8 mouse cellular contexts compared by ENCODE assay signal in genomic region chr1:39530258-39530943, GRCm38 (mm10). TPM values are rescaled to one million over a fixed set of nuclear protein-coding genes. Genes with fewer than 3 reads are reported as not detected.
A peak's percentile ranks its signal among the peaks of the same experiment; 100 is the strongest.
DNase-seq lines count a peak whose midpoint lies in the region; ATAC-seq and TF ChIP-seq lines count a peak whose summit lies in the region.

No protein-coding gene starts in this region.

- WGBS in heart, embryonic 12.5 days, result 39% methylated on average over 13 of the region's 13 CpGs
- 32% methylated on average over 13 of the region's 13 CpGs for WGBS in heart, postnatal 0 days

- H3K9ac ChIP-seq in heart, embryonic 12.5 days, result no peak overlapping the region
- H3K9ac ChIP-seq in heart, postnatal 0 days (replicated peaks; ENCODE audit: low read depth, low read length), result no peak overlapping the region

- DNase-seq in heart, adult 18-20 months, result peak; percentile 75 to 93
- DNase-seq in adrenal gland, postnatal 25 days, result peak; percentile 64
- DNase-seq in embryo, embryonic 9.5 days (ENCODE audit: extremely low spot score), result peak; percentile 71
- DNase-seq in heart, postnatal 0 days (ENCODE audit: low spot score), result peak; percentile 74
- peak; percentile 68 to 95 for DNase-seq in layer of hippocampus, postnatal 25 days (ENCODE audit: extremely low spot score in 1 of 2, low spot score in 1 of 2)
- peak; percentile 70 to 86 for DNase-seq in spleen, postnatal 10 days (ENCODE audit: low spot score in 2 of 2)

- no peaks in the 10 kb centered on the region for H3K27me3 ChIP-seq in heart, embryonic 12.5 days (replicated peaks)
- H3K27me3 ChIP-seq in heart, postnatal 0 days (ENCODE audit: control insufficient read depth, insufficient read depth, low read length), result no peaks in the 10 kb centered on the region

- no peaks in the 10 kb centered on the region for H3K36me3 ChIP-seq in heart, embryonic 12.5 days
- H3K36me3 ChIP-seq in heart, postnatal 0 days (replicated peaks; ENCODE audit: control insufficient read depth, insufficient read depth, low read length), result no peaks in the 10 kb centered on the region

- H3K9me3 ChIP-seq in heart, embryonic 12.5 days (replicated peaks), result no peaks in the 10 kb centered on the region
- no peaks in the 10 kb centered on the region for H3K9me3 ChIP-seq in heart, postnatal 0 days (replicated peaks; ENCODE audit: control insufficient read depth, low read length)

- no peaks in the 10 kb centered on the region for H3K4me1 ChIP-seq in heart, embryonic 12.5 days (replicated peaks)
- H3K4me1 ChIP-seq in heart, postnatal 0 days (ENCODE audit: control insufficient read depth, insufficient read depth), result peaks cover 3% of the 10 kb centered on the region; the same call in 1 of the 2 replicates

- peak; percentile 88 for TF ChIP-seq CTCF in heart, postnatal 0 days (IDR thresholded peaks at IDR 0.05; ENCODE audit: low read depth)

- H3K4me3 ChIP-seq in heart, embryonic 12.5 days, result no peak overlapping the region
- H3K4me3 ChIP-seq in heart, postnatal 0 days (ENCODE audit: low read depth, low read length), result no peak overlapping the region

- TF ChIP-seq EP300 in heart, postnatal 0 days (IDR thresholded peaks at IDR 0.05; ENCODE audit: low read depth), result no peak

- H3K4me2 ChIP-seq in heart, embryonic 12.5 days, result no peak overlapping the region
- no peak overlapping the region for H3K4me2 ChIP-seq in heart, postnatal 0 days (ENCODE audit: low read depth, low read length)

- no peak for ATAC-seq in heart, embryonic 12.5 days (ENCODE audit: insufficient number of reproducible peaks, low FRiP score)
- peak; percentile 25; the same call in 1 of the 2 replicates for ATAC-seq in heart, postnatal 0 days (ENCODE audit: insufficient read depth, low read depth)
- peak; percentile 72 for ATAC-seq in megakaryocyte, adult 5-6 weeks (ENCODE audit: poor library complexity, severe bottlenecking)

- H3K27ac ChIP-seq in heart, embryonic 12.5 days (ENCODE audit: poor library complexity, severe bottlenecking), result no peak overlapping the region
- H3K27ac ChIP-seq in heart, postnatal 0 days (ENCODE audit: low read depth), result no peak overlapping the region

RNA-seq across cellular contexts. Expression of gene Cnot11, which starts 4.4 kb away (rescaled TPM):
- total RNA-seq in heart, adult 18-20 months (2021), result 10 to 100 TPM; 12.8 to 14.2 TPM
- 22.9 and 23.7 TPM in 2 replicates for polyA plus RNA-seq in heart, embryonic 12.5 days (2016; fragmentation: Nextera tagmentation; extraction: Ambion mirVana)
- total RNA-seq in adrenal gland, postnatal 25 days (2021), result 21.2 and 21.9 TPM in 2 replicates
- total RNA-seq in heart, postnatal 0 days (2014; rRNA removed; ENCODE audit: low replicate concordance), result 14.7 and 34.4 TPM in 2 replicates
- 11.1 and 11.7 TPM in 2 replicates for polyA plus RNA-seq in heart, postnatal 0 days (2015; fragmentation: Nextera tagmentation; extraction: Ambion mirVana)
- 10 to 100 TPM; 22.0 to 22.9 TPM for total RNA-seq in layer of hippocampus, postnatal 25 days (2021)
- 16.9 and 17.9 TPM in 2 replicates for total RNA-seq in megakaryocyte, adult 5-6 weeks (2015)
- total RNA-seq in megakaryocyte, adult 5-6 weeks (2017), result 18.1 and 20.2 TPM in 2 replicates

RNA-seq across cellular contexts. Expression of gene Rnf149, which starts 46.8 kb away (rescaled TPM):
- 10 to 100 TPM in 1 of 2 experiments, 1 to 10 TPM in 1; 8.6 to 10.8 TPM for total RNA-seq in heart, adult 18-20 months (2021)
- 21.0 and 22.0 TPM in 2 replicates for polyA plus RNA-seq in heart, embryonic 12.5 days (2016; fragmentation: Nextera tagmentation; extraction: Ambion mirVana)
- total RNA-seq in adrenal gland, postnatal 25 days (2021), result 38.9 and 55.6 TPM in 2 replicates
- 9.0 and 31.3 TPM in 2 replicates for total RNA-seq in heart, postnatal 0 days (2014; rRNA removed; ENCODE audit: low replicate concordance)
- 9.1 and 10.7 TPM in 2 replicates for polyA plus RNA-seq in heart, postnatal 0 days (2015; fragmentation: Nextera tagmentation; extraction: Ambion mirVana)
- total RNA-seq in layer of hippocampus, postnatal 25 days (2021), result 10 to 100 TPM; 30.9 to 31.1 TPM
- total RNA-seq in megakaryocyte, adult 5-6 weeks (2015), result 56.1 and 61.0 TPM in 2 replicates
- total RNA-seq in megakaryocyte, adult 5-6 weeks (2017), result 69.5 and 70.7 TPM in 2 replicates

RNA-seq across cellular contexts. Expression of gene Tbc1d8, which starts 51.8 kb away (rescaled TPM):
- 1 to 10 TPM; 4.6 to 6.3 TPM for total RNA-seq in heart, adult 18-20 months (2021)
- polyA plus RNA-seq in heart, embryonic 12.5 days (2016; fragmentation: Nextera tagmentation; extraction: Ambion mirVana), result 14.1 and 15.5 TPM in 2 replicates
- 16.7 and 18.7 TPM in 2 replicates for total RNA-seq in adrenal gland, postnatal 25 days (2021)
- total RNA-seq in heart, postnatal 0 days (2014; rRNA removed; ENCODE audit: low replicate concordance), result 10.2 and 16.7 TPM in 2 replicates
- polyA plus RNA-seq in heart, postnatal 0 days (2015; fragmentation: Nextera tagmentation; extraction: Ambion mirVana), result 6.4 TPM in 2 replicates
- 10 to 100 TPM; 11.4 to 12.7 TPM for total RNA-seq in layer of hippocampus, postnatal 25 days (2021)
- total RNA-seq in megakaryocyte, adult 5-6 weeks (2015), result 60.6 and 61.8 TPM in 2 replicates
- total RNA-seq in megakaryocyte, adult 5-6 weeks (2017), result 35.5 and 46.5 TPM in 2 replicates
